Mouse (Mus musculus) MEL (cell line): ENCODE measurements around the gene Gm20388. TPM values are rescaled to one million over a fixed set of nuclear protein-coding genes. Genes with fewer than 3 reads are reported as not detected.

ENCODE experiments used
- DNase-seq: peaks from one replicate; pipeline ENCODE4 v3.0.0; 2011; ENCODE audit warnings: low read depth, low spot score
- H3K27ac ChIP-seq: 2 replicates; pipeline ENCODE4 v1.5.1; 2012; ENCODE audit warnings: low read depth, mild to moderate bottlenecking, control low read depth, low read length, moderate library complexity; ENCODE audit not compliant: control insufficient read depth
- H3K27me3 ChIP-seq, 2 experiments: fragments of 150-350 bp in 1 of 2; sonication (generic) in 1 of 2; 2 replicates each; pipeline ENCODE4 v1.6.1; 2012; ENCODE audit warnings: low read length in 2 of 2, mild to moderate bottlenecking in 2 of 2, improper control_type of control experiment in 1 of 2, moderate library complexity in 1 of 2; ENCODE audit not compliant: insufficient read depth in 2 of 2, control insufficient read depth in 1 of 2
- H3K36me3 ChIP-seq, 2 experiments: 2 replicates each; pipeline ENCODE4 v1.6.1; 2012 to 2014; ENCODE audit warnings: low read length in 2 of 2, improper control_type of control experiment in 1 of 2, inconsistent platforms in 1 of 2, mild to moderate bottlenecking in 1 of 2; ENCODE audit not compliant: insufficient read depth in 2 of 2, control insufficient read depth in 1 of 2
- H3K4me1 ChIP-seq, 2 experiments: fragments of 150-350 bp in 1 of 2; sonication (generic) in 1 of 2; 2 replicates each; pipeline ENCODE4 v1.6.1; 2012; ENCODE audit warnings: low read length in 2 of 2, improper control_type of control experiment in 1 of 2, mild to moderate bottlenecking in 1 of 2; ENCODE audit not compliant: insufficient read depth in 2 of 2, control insufficient read depth in 1 of 2
- H3K4me3 ChIP-seq, 2 experiments: fragments of 150-350 bp in 1 of 2; sonication (generic) in 1 of 2; 2 replicates each; pipeline ENCODE4 v1.5.1; 2012; ENCODE audit warnings: low read depth in 2 of 2, low read length in 2 of 2, mild to moderate bottlenecking in 2 of 2, moderate library complexity in 2 of 2, control low read depth in 1 of 2, improper control_type of control experiment in 1 of 2; ENCODE audit not compliant: control insufficient read depth in 1 of 2, insufficient read depth in 1 of 2
- H3K79me2 ChIP-seq: 2 replicates; pipeline ENCODE4 v1.6.1; 2012; ENCODE audit warnings: mild to moderate bottlenecking, low read length, moderate library complexity; ENCODE audit not compliant: control insufficient read depth, poor library complexity, insufficient read depth
- H3K9ac ChIP-seq: 2 replicates; pipeline ENCODE4 v1.6.1; 2012; ENCODE audit warnings: low read depth, mild to moderate bottlenecking, control low read depth, low read length, moderate library complexity; ENCODE audit not compliant: control insufficient read depth, poor library complexity, severe bottlenecking
- H3K9me3 ChIP-seq: fragments of 150-350 bp; sonication (generic); replicated peaks from 2 replicates; pipeline ENCODE4 v1.6.1; 2012; ENCODE audit warnings: mild to moderate bottlenecking, low read length, improper control_type of control experiment, moderate library complexity; ENCODE audit not compliant: insufficient read depth
- BHLHE40 ChIP-seq: IDR thresholded peaks from 2 replicates; pipeline ENCODE4 v1.6.1; 2012; ENCODE audit warnings: low read depth, mild to moderate bottlenecking, inconsistent platforms, low read length, improper control_type of control experiment, borderline replicate concordance
- CHD1 ChIP-seq: IDR thresholded peaks from 2 replicates; pipeline ENCODE4 v1.6.1; 2012; ENCODE audit warnings: low read depth, mild to moderate bottlenecking, inconsistent platforms, low read length, improper control_type of control experiment
- CTCF ChIP-seq, 3 experiments: IDR thresholded peaks in 2 of 3; conservative IDR thresholded peaks in 1 of 3; 2 replicates each; pipeline ENCODE4 v1.5.1; 2011 to 2012; ENCODE audit warnings: low read length in 3 of 3, low read depth in 2 of 3, mild to moderate bottlenecking in 2 of 3, improper control_type of control experiment in 1 of 3, inconsistent platforms in 1 of 3, mixed read lengths in 1 of 3, moderate library complexity in 1 of 3; ENCODE audit not compliant: control insufficient read depth in 1 of 3, insufficient read depth in 1 of 3, poor library complexity in 1 of 3, severe bottlenecking in 1 of 3
- E2F4 ChIP-seq: IDR thresholded peaks from 2 replicates; pipeline ENCODE4 v1.6.1; 2011; ENCODE audit warnings: low read depth, low read length, improper control_type of control experiment, borderline replicate concordance
- ELF1 ChIP-seq: IDR thresholded peaks from 2 replicates; pipeline ENCODE4 v1.6.1; 2014; ENCODE audit warnings: low read depth, mild to moderate bottlenecking, inconsistent platforms, low read length, improper control_type of control experiment, moderate library complexity
- ETS1 ChIP-seq: IDR thresholded peaks from 2 replicates; pipeline ENCODE4 v1.6.1; 2012; ENCODE audit warnings: low read depth, mild to moderate bottlenecking, inconsistent platforms, low read length, improper control_type of control experiment, moderate library complexity
- GABPA ChIP-seq: IDR thresholded peaks from 2 replicates; pipeline ENCODE4 v1.6.1; 2012; ENCODE audit warnings: low read depth, mild to moderate bottlenecking, inconsistent platforms, low read length, improper control_type of control experiment, moderate library complexity
- GATA1 ChIP-seq: IDR thresholded peaks from 2 replicates; pipeline ENCODE4 v1.6.1; 2011; ENCODE audit warnings: low read depth, low read length, improper control_type of control experiment
- HCFC1 ChIP-seq: IDR thresholded peaks from 2 replicates; pipeline ENCODE4 v1.6.1; 2012; ENCODE audit warnings: low read depth, mild to moderate bottlenecking, inconsistent platforms, low read length, improper control_type of control experiment, moderate library complexity
- MAFK ChIP-seq: IDR thresholded peaks from 2 replicates; pipeline ENCODE4 v1.6.1; 2011; ENCODE audit warnings: low read depth, mild to moderate bottlenecking, low read length, improper control_type of control experiment, borderline replicate concordance
- MAZ ChIP-seq: IDR thresholded peaks from 2 replicates; pipeline ENCODE4 v1.6.1; 2012; ENCODE audit warnings: low read depth, mild to moderate bottlenecking, inconsistent platforms, low read length, improper control_type of control experiment
- MXI1 ChIP-seq: IDR thresholded peaks from 2 replicates; pipeline ENCODE4 v1.6.1; 2011; ENCODE audit warnings: mild to moderate bottlenecking, low read depth, low read length, improper control_type of control experiment
- MYB ChIP-seq: IDR thresholded peaks from 2 replicates; pipeline ENCODE4 v1.6.1; 2011; ENCODE audit warnings: mild to moderate bottlenecking, low read depth, low read length, improper control_type of control experiment
- MYC ChIP-seq: IDR thresholded peaks from 2 replicates; pipeline ENCODE4 v1.6.1; 2011; ENCODE audit warnings: low read depth, mild to moderate bottlenecking, low read length, improper control_type of control experiment, moderate library complexity
- NELFE ChIP-seq: IDR thresholded peaks from 2 replicates; pipeline ENCODE4 v1.6.1; 2011; ENCODE audit warnings: low read depth, low read length, improper control_type of control experiment
- POLR2AphosphoS2 ChIP-seq: IDR thresholded peaks from 2 replicates; pipeline ENCODE4 v1.6.1; 2011; ENCODE audit warnings: low read length, improper control_type of control experiment
- POLR2AphosphoS5 ChIP-seq: IDR thresholded peaks from 2 replicates; pipeline ENCODE4 v1.6.1; 2012; ENCODE audit warnings: low read depth, borderline replicate concordance, mild to moderate bottlenecking, inconsistent platforms, low read length, moderate library complexity, mixed read lengths
- RAD21 ChIP-seq: IDR thresholded peaks from 2 replicates; pipeline ENCODE4 v1.6.1; 2011; ENCODE audit warnings: mild to moderate bottlenecking, low read depth, low read length, improper control_type of control experiment
- SIN3A ChIP-seq: IDR thresholded peaks from 2 replicates; pipeline ENCODE4 v1.6.1; 2012; ENCODE audit warnings: low read length, improper control_type of control experiment, inconsistent platforms
- TCF12 ChIP-seq: IDR thresholded peaks from 2 replicates; pipeline ENCODE4 v1.6.1; 2014; ENCODE audit warnings: low read depth, mild to moderate bottlenecking, inconsistent platforms, low read length, improper control_type of control experiment, moderate library complexity
- USF1 ChIP-seq: IDR thresholded peaks from 2 replicates; pipeline ENCODE4 v1.6.1; 2014; ENCODE audit warnings: low read depth, mild to moderate bottlenecking, inconsistent platforms, low read length, improper control_type of control experiment, moderate library complexity
- ZC3H11A ChIP-seq: IDR thresholded peaks from 2 replicates; pipeline ENCODE4 v1.6.1; 2012; ENCODE audit warnings: low read depth, mild to moderate bottlenecking, inconsistent platforms, low read length, improper control_type of control experiment
- ZMIZ1 ChIP-seq: IDR thresholded peaks from 2 replicates; pipeline ENCODE4 v1.6.1; 2012; ENCODE audit warnings: low read depth, mild to moderate bottlenecking, inconsistent platforms, low read length, improper control_type of control experiment, moderate library complexity
- polyA plus RNA-seq, 2 experiments: library from polyadenylated mRNA; stranded (reverse) in 1 of 2; unstranded in 1 of 2; fragments of >175 nt in 1 of 2; fragments of >200 nt in 1 of 2; gene quantifications; 2 replicates each; pipeline versions ENCODE4 v1.2.1 to v1.2.4; 2012; ENCODE audit warnings: low replicate concordance in 2 of 2, low read depth in 1 of 2; ENCODE audit not compliant: insufficient read length in 2 of 2, insufficient read depth in 1 of 2, missing spikeins in 1 of 2
- total RNA-seq: library from RNA; depleted of rRNA; stranded (reverse); fragments of 300-350 nt; gene quantifications from 2 replicates; pipeline ENCODE4 v1.2.3, GENCODE M21; 2012

The Gm20388 gene
- total and polyA plus RNA-seq, 3 experiments, result 11.1 to 17.8 TPM; not detected in 1

- Histone ChIP-seq H3K27ac (no peak within 1 kb of the TSS), H3K9ac (no peak within 1 kb of the TSS), H3K27me3 (no peaks in the 10 kb centered on the region), H3K9me3 (no peaks in the 10 kb centered on the region), H3K79me2 (no peaks in the 10 kb centered on the region), H3K4me1 (no peaks in the 10 kb centered on the region), H3K36me3 (no peaks in the 10 kb centered on the region), H3K4me3 (no peak within 1 kb of the TSS)
- no peak for DNase-seq
- TF ChIP-seq E2F4, result no peak
- no peak for TF ChIP-seq SIN3A
- no peak for TF ChIP-seq RAD21
- TF ChIP-seq CTCF (IDR thresholded peaks at IDR 0.05 in 2 of 3, conservative IDR thresholded peaks at IDR 0.05 in 1 of 3; ENCODE audit: control insufficient read depth in 1 of 3, insufficient read depth in 1 of 3, low read depth in 2 of 3, low read length in 3 of 3, poor library complexity in 1 of 3, severe bottlenecking in 1 of 3), result no peak
- TF ChIP-seq USF1, result no peak
- no peak for TF ChIP-seq HCFC1
- TF ChIP-seq MAZ, result no peak
- no peak for TF ChIP-seq MYB
- TF ChIP-seq ETS1, result no peak
- no peak for TF ChIP-seq GABPA
- no peak for TF ChIP-seq NELFE
- no peak for TF ChIP-seq CHD1
- TF ChIP-seq POLR2AphosphoS5, result no peak
- no peak for TF ChIP-seq MXI1
- no peak for TF ChIP-seq POLR2AphosphoS2
- TF ChIP-seq GATA1, result no peak
- no peak for TF ChIP-seq ELF1
- no peak for TF ChIP-seq TCF12
- TF ChIP-seq ZMIZ1, result no peak
Measured at GRCm38 (mm10) chr8:121084210-121084951, 1173.7 kb downstream of the Gm20388 start, which contains the start of gene Foxf1. Gene Foxf1, plus strand, starts transcription at chr8:121084386.

- no peak overlapping the region for H3K4me3 ChIP-seq
- H3K36me3 ChIP-seq, result no peaks in the 10 kb centered on the region
- H3K79me2 ChIP-seq, result no peaks in the 10 kb centered on the region
- DNase-seq, result no peak
- H3K9me3 ChIP-seq, result no peaks in the 10 kb centered on the region
- H3K4me1 ChIP-seq, result no peaks in the 10 kb centered on the region
- H3K9ac ChIP-seq, result no peak overlapping the region
- no peak overlapping the region for H3K27ac ChIP-seq
- H3K27me3 ChIP-seq, result no peaks in the 10 kb centered on the region
- TF ChIP-seq BHLHE40 (no peak), TCF12 (no peak), ZC3H11A (no peak), ZMIZ1 (no peak), RAD21 (no peak), NELFE (no peak), MAFK (no peak), MYC (no peak), POLR2AphosphoS5 (no peak)
Measured at GRCm38 (mm10) chr8:121085011-121085410, 1174.4 kb downstream of the Gm20388 start.
